Mouse (Mus musculus) liver, postnatal 0 days (tissue): ENCODE data around the gene Fign.

Source experiments
- CTCF ChIP-seq: sonication (generic); IDR thresholded peaks from 2 replicates; pipeline ENCODE4 v1.5.1; 2016; ENCODE audit warnings: antibody characterized with exemption, low read depth
- EP300 ChIP-seq: IDR thresholded peaks from 2 replicates; pipeline ENCODE4 v1.6.1; 2016; ENCODE audit warnings: antibody characterized with exemption, low read depth, mild to moderate bottlenecking

DNA sequence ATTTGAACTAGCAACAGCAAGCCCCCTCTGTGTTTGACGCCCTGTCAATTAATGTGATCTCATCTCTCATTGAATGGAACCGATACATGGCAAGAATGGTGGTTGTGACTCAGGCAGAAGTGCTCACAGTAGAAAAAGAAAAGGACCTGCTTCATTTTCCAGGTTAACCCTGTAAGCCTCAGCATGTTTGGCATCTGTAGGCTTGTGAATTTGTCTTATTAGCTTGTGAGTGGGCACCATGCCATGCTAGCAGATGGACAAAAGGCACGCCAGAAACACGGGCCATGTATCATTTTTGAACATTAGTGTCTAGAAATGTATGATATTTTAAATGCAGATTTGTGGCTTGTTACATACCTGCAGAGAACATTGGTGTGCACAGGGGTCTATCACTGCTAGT, 12.0 kb upstream of the Fign start:
- no peak for TF ChIP-seq EP300
- no peak for TF ChIP-seq CTCF
